Mouse (Mus musculus): Measurements from ENCODE around the gene Ttc19.

The Ttc19 gene

DNA sequence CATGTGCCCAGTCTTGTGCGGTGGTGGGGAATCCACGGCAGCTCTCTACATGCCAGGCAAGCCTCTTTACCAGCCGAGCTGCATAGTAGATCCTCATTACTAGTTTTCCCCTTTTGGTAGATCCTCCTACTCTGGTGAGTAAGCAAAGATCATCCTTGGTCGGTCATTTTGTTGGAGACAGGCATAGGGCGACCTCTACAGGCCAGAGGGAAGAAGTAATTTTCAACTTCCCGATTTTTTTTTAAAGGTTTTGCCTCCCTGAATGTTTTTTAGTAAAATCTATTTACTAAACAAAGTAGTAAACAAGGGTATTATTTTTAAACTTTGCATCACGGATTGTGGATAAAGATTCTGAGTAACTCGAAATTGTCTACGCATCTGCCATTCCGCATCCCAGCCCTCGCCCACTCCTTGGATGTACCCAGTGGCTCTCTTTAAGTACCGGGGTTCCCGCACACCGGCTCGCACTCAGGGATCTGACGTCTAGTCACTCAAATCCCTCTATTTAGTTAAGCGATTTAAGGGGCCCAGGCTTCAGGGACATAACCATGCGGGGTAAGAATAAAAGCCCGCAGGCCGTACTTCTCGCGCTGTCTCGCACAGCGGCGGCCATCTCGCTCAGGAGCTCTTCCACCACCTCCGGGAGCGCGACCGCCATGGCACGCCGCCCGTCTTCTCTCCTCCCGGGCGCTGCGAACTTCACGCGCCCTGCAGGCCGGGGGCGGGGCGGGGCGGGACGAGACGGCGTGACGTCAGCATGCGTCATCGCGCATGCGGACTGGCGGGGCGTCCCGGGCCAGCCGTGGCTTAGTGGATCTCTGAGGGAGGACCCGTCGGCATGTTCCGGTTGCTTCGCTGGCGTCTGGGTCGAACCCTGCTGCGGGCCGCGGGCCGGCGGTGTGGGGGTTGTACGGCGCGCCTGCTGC, at the start of gene Ttc19, which contains the start of gene Zswim7:
Gene Ttc19 (plus strand): TSS at position 799 of the 926 bp plus-strand sequence.
Gene Zswim7 (minus strand): TSS at position 701 of the 926 bp plus-strand sequence.
- DNase-seq (ENCODE audit: low spot score): peak; percentile 93

DNA sequence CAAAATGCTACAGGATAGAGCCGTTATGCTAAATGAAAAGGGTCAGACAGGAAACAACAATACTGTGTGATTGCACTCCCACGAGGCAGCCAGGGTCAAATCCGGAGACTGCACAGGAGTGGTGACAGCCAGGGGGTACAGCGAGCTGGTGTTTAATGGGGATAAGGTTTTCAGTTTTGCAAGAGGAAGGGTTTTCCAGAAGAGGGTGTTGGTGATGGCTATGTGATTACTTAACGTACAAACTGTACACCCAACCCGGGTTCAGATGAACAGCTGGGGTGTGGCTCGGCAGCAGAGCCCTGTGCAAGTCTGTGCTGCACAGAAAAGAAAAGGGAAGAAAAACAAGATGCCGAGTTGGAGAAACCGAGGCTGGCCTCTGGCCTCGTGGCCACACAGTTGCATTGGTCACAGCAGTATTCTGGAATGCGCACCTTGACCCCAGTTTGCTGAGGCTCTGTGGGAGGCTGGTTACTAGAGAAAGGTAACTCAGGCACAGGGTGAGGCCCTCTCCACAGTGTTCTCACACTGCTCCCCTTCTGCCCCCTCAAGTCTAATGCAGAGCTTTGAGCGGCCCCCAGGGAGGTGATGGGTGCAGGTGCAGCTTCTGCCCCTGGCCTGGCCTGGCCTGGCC, 40.5 kb upstream of the Ttc19 start:
- DNase-seq (ENCODE audit: low spot score): no peak

GRCm38 (mm10) chr11:62243871-62244270, 37.4 kb upstream of the Ttc19 start:
- DNase-seq (ENCODE audit: low spot score): no peak

GRCm38 (mm10) chr11:62244471-62244870, 36.8 kb upstream of the Ttc19 start:
- no peak for DNase-seq (ENCODE audit: low spot score)

DNA sequence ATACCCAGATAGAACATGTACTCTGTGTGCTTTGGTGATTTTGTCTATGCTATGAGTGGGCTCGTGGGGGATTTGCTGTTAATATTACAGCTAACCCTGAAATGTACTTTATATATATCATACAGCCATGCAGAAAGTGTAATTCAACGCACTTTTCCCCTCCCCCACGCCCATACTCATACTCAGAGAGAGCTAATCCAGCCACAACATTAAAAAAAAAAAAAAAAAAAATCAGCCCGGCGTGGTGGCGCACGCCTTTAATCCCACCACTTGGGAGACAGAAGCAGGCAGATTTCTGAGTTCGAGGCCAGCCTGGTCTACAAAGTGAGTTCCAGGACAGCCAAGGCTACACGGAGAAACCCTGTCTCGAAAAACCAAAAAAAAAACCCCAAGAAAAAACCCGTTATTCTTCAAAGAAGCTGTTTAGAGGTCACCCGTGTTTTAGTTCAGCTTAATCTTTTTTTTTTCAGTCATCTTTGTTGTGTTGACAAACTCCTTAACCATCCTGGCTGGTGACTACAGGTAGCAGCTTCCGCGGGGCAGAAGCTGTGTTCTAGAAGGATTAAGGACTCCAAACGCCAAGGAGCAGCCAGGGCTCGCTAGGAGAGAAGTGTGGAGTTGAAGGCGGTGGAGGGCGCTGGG, 33.4 kb upstream of the Ttc19 start:
- no peak for DNase-seq (ENCODE audit: low spot score)

- DNase-seq (ENCODE audit: low spot score): peak; percentile 67
Measured at GRCm38 (mm10) chr11:62248401-62249244, 32.6 kb upstream of the Ttc19 start, which contains the start of gene Adora2b. Gene Adora2b, plus strand, starts transcription at chr11:62248984.

GRCm38 (mm10) chr11:62249266-62250037, 31.8 kb upstream of the Ttc19 start:
- DNase-seq (ENCODE audit: low spot score): peak; percentile 33

GRCm38 (mm10) chr11:62251047-62251446, 30.2 kb upstream of the Ttc19 start:
- DNase-seq (ENCODE audit: low spot score): no peak

DNA sequence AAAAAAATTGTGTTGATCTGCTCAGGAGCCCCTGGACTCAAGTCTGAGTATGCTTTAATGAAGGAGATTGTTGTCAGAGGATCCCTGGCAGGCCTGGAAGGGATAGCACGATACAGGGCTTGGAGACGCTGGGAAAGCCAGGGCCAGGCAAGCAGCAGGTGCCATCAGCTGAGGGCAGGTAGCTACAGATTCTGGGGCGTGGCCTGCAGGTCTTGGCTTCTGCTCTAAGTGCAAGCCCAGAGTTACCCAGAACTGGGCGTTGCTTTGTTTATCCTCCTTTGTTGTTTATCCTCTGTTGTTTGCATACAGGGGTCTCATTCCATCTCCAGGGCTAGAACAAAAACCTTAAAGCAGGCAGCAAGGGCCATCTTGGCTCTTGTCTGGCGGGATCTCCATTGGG, 27.9 kb upstream of the Ttc19 start:
- DNase-seq (ENCODE audit: low spot score): no peak

GRCm38 (mm10) chr11:62259214-62259613, 22.1 kb upstream of the Ttc19 start:
- no peak for DNase-seq (ENCODE audit: low spot score)

GRCm38 (mm10) chr11:62263599-62263998, 17.7 kb upstream of the Ttc19 start:
- DNase-seq (ENCODE audit: low spot score): no peak

DNA sequence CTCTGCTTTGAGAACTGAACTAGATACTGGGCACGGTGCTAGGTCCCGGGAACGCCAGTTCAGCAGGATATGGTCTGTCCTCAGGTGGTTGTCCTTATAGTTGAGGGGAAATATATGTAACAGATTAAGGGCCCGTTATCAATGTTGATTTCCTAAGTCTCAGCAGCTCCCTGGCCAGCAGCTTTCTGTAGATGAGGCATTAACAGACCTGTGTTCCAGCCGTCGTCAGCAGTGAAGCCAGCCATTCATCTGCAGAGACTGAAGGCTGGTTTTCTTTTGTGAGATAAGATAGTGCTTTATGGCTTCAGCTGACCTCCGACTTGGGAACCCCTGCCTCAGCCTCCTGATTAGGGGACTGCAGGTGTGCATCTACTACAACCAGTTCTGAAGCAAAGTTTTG, 17.3 kb upstream of the Ttc19 start:
- no peak for DNase-seq (ENCODE audit: low spot score)

DNA sequence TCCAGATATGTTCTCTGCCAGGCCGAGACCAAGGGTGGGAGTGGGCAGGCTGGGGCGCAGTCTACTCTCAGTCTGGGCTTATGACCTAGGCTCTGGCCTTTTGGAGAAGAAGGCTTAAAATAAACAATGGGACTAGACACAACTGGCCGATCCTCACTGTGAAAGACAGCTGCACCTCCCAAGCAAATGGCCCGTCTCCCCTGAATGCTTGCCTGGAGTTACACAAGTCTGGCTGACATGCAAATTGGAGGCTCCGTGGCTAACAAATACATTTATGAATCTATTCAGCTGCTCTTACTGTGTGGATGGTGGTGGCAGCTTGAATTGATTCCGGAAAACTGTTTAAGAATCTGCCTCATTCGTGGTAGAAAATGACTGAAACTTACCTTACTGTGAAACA, 15.6 kb upstream of the Ttc19 start:
- DNase-seq (ENCODE audit: low spot score): no peak

GRCm38 (mm10) chr11:62266466-62267214, 14.6 kb upstream of the Ttc19 start:
- DNase-seq (ENCODE audit: low spot score): no peak

DNA sequence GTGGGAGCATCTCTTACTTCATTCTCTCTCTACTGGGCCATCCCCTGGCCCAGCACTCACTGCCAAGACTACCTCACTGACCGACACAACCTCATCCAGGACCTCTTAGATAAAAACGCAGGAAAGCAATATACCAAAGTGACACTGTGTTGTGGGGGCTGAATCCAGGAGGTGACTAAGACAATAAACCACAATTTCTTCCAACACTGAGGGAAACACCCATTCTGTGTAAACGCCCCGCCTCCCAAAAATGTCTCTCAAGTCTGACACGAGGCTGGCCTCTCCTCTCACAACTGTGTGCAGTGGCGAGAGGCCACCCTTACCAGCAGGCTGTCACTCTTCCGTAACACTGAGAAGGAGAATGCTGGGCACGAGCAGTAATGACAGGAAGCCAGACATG, 12.9 kb upstream of the Ttc19 start:
- no peak for DNase-seq (ENCODE audit: low spot score)

GRCm38 (mm10) chr11:62269097-62269496, 12.2 kb upstream of the Ttc19 start:
- no peak for DNase-seq (ENCODE audit: low spot score)

DNA sequence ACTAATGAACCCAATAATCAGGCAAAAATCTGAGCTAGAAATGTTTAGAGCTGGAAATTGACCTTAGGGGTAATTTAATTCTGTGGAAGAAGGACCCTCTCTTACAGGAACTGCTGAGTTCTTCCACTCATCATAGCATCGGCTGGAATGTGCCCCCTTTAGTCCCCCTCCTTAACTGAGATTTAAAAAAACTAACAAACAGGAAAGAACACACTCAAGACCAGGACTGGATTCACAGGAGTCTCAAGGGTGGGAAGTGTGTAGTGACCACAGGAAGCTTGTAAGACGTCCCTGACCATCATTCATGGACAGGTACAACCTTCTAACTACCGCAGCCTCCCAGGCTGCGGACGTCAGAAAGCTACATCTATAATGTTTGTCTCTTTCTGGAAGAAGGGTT, 10.4 kb upstream of the Ttc19 start:
- DNase-seq (ENCODE audit: low spot score): no peak

GRCm38 (mm10) chr11:62277086-62277485, 4.2 kb upstream of the Ttc19 start:
- no peak for DNase-seq (ENCODE audit: low spot score)

DNA sequence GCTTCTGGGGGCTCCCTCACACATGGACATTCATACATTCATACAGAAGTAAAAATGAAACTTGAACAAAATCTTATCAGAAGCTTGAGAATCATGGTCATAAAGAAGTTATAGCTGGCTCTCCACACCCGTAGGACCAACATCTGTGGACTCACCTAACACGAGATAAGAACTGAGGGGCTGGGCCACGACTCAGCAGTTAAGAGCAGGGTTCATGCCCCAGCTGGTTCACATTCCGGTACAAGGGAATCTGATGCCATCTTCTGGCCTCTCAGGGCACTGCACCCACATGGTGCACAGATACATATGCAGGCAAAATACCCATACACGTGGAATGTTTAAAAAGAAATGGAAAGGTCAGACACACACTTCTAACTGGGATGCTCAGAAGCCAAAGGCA, 3.2 kb upstream of the Ttc19 start:
- DNase-seq (ENCODE audit: low spot score): peak; percentile 55

- no peak for DNase-seq (ENCODE audit: low spot score)
Measured at GRCm38 (mm10) chr11:62281601-62281997, 326 bp downstream of the Ttc19 start.

All from ovary, postnatal 36 days (tissue).